Mouse (Mus musculus): ENCODE results near the gene B3gnt8. TPM values are rescaled to one million over a fixed set of nuclear protein-coding genes. Genes with fewer than 3 reads are reported as not detected.

The B3gnt8 gene
- polyA plus RNA-seq, 1 experiment from 2014 or later = 13.4 TPM

Other genes starting within 250 kb of the B3gnt8 start
- 7.5 and 8.4 TPM in 2 replicates for gene Lipe, start 227.9 kb upstream of the B3gnt8 start, polyA plus RNA-seq (2015; fragmentation: Nextera tagmentation; extraction: Ambion mirVana)
- gene Cxcl17, start 213.8 kb upstream of the B3gnt8 start, polyA plus RNA-seq (2015; fragmentation: Nextera tagmentation; extraction: Ambion mirVana) = 1.0 and 2.0 TPM in 2 replicates
- gene Ceacam1, start 149.1 kb upstream of the B3gnt8 start, polyA plus RNA-seq (2015; fragmentation: Nextera tagmentation; extraction: Ambion mirVana) = 2.0 and 2.5 TPM in 2 replicates
- gene Ceacam2, start 86.8 kb upstream of the B3gnt8 start, polyA plus RNA-seq (2015; fragmentation: Nextera tagmentation; extraction: Ambion mirVana) = not detected in 2 replicates
- not detected in 2 replicates for gene Erich4, start 10.8 kb upstream of the B3gnt8 start, polyA plus RNA-seq (2015; fragmentation: Nextera tagmentation; extraction: Ambion mirVana)
- gene Dmac2, start 7.2 kb upstream of the B3gnt8 start, polyA plus RNA-seq (2015; fragmentation: Nextera tagmentation; extraction: Ambion mirVana) = 36.2 and 40.3 TPM in 2 replicates
- 63.8 and 69.1 TPM in 2 replicates for gene Bckdha, start 32.3 kb downstream of the B3gnt8 start, polyA plus RNA-seq (2015; fragmentation: Nextera tagmentation; extraction: Ambion mirVana)
- 146 and 147 TPM in 2 replicates for gene Exosc5, start 32.5 kb downstream of the B3gnt8 start, polyA plus RNA-seq (2015; fragmentation: Nextera tagmentation; extraction: Ambion mirVana)
- 4.0 and 6.3 TPM in 2 replicates for gene Tmem91, start 48.5 kb downstream of the B3gnt8 start, polyA plus RNA-seq (2015; fragmentation: Nextera tagmentation; extraction: Ambion mirVana)
- gene B9d2, start 54.1 kb downstream of the B3gnt8 start, polyA plus RNA-seq (2015; fragmentation: Nextera tagmentation; extraction: Ambion mirVana) = 67.9 and 68.3 TPM in 2 replicates
- gene Tgfb1, start 60.3 kb downstream of the B3gnt8 start, polyA plus RNA-seq (2015; fragmentation: Nextera tagmentation; extraction: Ambion mirVana) = 8.5 and 11.6 TPM in 2 replicates
- 16.2 and 22.4 TPM in 2 replicates for gene Ccdc97, start 92.4 kb downstream of the B3gnt8 start, polyA plus RNA-seq (2015; fragmentation: Nextera tagmentation; extraction: Ambion mirVana)
- 64.9 and 66.2 TPM in 2 replicates for gene Hnrnpul1, start 128.1 kb downstream of the B3gnt8 start, polyA plus RNA-seq (2015; fragmentation: Nextera tagmentation; extraction: Ambion mirVana)
- 26.9 and 29.4 TPM in 2 replicates for gene Axl, start 162.1 kb downstream of the B3gnt8 start, polyA plus RNA-seq (2015; fragmentation: Nextera tagmentation; extraction: Ambion mirVana)
- 0.51 and 0.54 TPM in 2 replicates for gene Cyp2s1, start 190.3 kb downstream of the B3gnt8 start, polyA plus RNA-seq (2015; fragmentation: Nextera tagmentation; extraction: Ambion mirVana)

Measured in thymus, postnatal 0 days (tissue).